Mouse (Mus musculus) retina, postnatal 7 days (tissue): ENCODE measurements around the gene Fam214a.

Experiments used
- DNase-seq: peaks from one replicate; pipeline ENCODE4 v3.0.0-alpha.2; 2012; ENCODE audit warnings: low read depth, low spot score

Gene Fam214a

GRCm38 (mm10) chr9:74952756-74953247 lies at the start of gene Fam214a:
Gene Fam214a, plus strand, starts transcription at chr9:74952884.
- DNase-seq = peak; percentile 83

DNA sequence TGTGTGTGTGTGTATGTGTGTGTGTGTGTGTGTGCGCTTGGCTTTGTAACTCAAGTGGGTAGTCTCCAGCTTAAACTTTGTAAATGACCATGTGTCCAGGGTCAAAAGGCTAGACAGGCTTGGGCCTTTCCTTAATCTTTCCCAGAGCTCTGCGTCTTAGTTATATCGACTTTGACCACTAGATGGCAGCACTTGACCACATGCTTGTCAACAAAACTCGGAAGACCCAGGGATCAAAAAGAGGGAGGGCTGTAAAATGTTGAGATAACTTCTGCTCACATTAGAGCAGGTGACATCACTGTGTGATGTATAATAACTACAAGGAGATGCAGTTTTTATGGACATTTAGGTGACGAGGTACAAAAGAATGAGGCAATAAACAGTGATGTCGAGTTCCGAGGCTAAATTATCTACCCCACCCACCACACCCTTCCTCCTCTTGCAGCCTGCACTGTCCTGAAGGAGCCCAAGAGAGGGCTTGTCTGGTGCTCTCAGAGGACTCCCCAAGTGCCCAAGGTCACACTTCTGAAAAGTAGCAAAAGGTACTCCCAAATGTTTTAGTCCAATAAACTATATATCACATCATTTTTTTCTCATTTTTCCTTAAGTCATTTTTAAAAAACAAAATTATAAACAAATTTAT lies 47.7 kb upstream of the Fam214a start:
- DNase-seq = peak; percentile 85

- no peak for DNase-seq
Observed at GRCm38 (mm10) chr9:74906951-74907350, 45.7 kb upstream of the Fam214a start.

DNA sequence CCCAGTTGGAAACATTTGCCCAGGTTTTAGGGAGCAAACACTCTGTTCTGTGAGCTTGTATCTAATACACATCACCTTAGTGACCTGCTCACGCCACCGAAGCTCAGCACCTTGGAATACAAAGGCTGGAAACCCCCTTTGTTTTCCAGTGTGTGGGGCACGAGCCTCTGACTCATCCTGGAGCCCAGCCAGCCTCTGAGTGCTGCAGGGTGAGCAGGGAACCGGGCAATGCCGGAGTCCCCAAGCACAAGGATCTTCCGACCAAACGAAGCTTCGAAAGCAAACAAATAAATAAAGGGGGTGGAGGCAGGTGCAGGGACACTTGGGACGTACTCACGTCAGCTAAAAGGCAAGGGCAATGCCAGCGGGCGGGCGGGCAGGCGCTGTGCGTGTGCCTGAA lies 43.4 kb upstream of the Fam214a start:
- DNase-seq = no peak

DNA sequence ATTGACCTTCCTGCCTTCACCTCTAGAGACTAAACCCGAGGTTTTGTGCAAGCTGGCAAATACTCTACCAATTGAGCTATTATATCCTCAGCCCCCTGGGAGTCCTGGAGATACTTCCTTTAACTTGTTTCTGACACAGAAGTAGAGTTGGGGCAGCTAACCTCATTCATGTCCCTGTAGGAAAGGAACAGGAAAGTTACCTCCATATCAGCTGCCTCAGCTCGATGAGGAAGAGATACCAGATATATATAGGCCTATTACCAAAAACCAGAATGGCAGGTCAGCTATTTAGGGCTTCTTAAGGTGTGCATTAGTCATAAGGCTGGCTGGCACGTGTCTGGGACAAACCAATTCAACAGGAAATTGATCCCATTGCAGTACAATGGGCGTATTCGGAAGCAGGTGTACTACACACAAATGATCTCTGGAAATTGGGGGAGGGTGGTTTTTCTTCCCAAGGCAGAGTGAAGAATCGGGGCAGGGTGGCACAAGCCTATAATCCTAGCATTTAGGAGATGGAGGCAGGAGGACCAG lies 42.4 kb upstream of the Fam214a start:
- DNase-seq = no peak

- no peak for DNase-seq
Observed at GRCm38 (mm10) chr9:74911430-74911829, 41.3 kb upstream of the Fam214a start.

DNA sequence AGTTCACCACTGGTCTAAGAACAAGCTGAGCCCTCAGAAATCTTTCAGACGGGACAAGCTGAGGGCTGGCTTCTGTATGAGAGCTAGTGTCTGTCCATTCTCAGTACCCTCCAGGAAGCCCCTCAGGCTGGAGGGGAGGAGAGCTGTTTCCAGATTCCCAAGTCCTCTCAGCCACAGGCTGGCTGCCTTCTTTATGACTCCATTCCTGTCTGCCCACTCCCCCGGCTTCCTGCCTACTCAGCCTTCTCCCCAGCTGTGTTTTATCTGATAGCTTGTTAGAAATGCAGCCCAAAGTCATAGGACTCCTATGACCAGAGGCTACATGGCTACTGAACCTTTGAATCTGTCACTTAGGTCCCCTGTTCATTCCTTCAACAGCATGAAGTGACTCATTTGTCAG lies 40.8 kb upstream of the Fam214a start:
- DNase-seq = no peak

DNA sequence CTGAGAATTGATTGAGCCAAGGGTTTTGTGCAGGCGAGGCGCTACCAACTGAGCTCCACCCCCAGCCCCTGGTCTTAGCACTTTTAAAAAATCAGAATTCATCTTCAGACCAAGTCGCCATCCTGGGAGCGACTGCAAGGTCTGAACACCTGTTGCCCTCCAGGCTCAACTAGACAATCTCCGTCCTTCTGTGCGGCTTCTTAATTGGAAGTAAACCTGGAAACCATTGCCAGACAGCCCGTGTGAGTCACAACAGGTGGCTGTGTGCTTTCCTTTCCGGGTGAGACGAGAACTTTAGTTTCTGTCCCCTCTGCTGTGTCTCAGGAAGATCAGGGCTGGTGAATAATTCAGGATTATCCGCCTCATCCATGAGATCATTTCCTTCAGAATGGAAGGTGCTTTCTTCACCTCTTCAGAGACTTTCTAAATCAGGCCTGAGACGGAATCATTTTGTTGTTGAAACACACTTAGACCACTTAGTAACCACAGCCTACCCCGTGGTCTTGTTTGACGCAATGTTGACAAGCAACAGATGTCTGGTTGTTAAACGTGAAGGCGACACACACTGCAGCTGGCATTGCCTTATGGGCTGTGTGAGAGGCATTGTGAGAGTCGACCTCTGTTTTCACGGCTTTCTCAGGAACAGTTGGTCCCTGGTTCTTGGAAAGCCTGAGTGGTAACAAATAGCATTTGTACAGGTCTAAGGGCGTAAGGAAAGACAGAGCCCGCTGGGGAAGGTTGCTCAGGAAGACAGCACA lies 39.9 kb upstream of the Fam214a start:
- DNase-seq = no peak

DNA sequence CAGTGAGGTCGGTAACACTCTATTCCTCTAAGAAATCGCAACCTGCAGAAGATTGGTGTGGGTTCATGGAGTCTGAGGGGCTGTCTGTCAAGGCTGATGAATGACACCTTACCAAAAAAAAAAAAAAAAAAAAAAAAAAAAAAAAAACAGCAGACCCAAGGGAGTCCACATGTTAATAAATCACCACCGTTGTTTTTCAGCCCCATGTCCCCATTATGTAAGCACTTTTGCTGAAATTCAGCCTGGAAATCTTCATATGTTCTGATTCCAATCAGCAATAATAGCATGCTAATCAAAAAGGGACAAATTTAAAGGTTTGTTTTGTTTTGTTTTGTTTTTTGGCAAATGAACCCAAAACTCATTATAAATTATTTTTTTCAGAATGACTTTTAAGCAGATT lies 37.1 kb upstream of the Fam214a start:
- no peak for DNase-seq

DNA sequence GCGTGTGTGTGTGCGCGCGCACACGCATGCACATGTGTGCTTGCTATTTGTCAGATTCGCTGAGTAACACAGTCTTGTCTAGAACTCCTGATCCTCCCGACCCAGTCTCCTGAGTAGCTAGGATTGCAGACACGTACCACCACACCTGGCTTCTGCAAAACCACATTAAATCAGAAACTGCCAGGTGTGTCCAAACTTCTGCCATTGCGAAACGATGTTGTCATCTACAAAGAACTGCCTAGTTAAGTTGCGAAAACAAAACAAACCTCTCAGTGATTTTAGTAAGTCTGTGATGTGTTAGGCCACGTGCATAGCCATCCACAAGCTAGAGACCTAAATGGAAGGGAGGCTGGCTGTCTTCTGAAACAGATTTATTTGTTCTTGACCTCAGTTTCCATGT lies 32.2 kb upstream of the Fam214a start:
- no peak for DNase-seq

DNA sequence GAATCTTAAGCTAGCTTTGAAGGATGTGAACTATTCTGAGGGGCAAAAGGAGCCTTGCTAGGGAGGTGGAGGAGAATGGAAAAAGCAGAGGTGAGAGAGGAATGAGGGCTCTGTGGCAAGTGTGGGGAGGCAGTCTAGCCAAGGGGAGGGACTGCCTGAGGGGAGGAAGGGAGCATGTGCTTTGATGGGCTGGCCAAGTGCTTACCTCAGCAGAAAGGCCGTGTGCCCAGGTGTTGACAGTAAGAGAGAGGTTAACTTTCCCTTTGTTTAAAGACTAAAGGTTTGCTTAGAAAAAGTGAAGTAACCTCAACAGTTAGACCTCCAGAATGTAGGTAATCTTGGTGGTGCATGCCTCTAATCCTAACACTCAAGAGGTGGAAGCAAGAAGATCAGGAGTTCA lies 31.3 kb upstream of the Fam214a start:
- DNase-seq = no peak

- no peak for DNase-seq
Observed at GRCm38 (mm10) chr9:74922884-74923283, 29.8 kb upstream of the Fam214a start.

- no peak for DNase-seq
Observed at GRCm38 (mm10) chr9:74923291-74923977, 29.2 kb upstream of the Fam214a start.

- no peak for DNase-seq
Observed at GRCm38 (mm10) chr9:74925220-74925769, 27.4 kb upstream of the Fam214a start.

GRCm38 (mm10) chr9:74929981-74930423 lies 22.7 kb upstream of the Fam214a start:
- no peak for DNase-seq

DNA sequence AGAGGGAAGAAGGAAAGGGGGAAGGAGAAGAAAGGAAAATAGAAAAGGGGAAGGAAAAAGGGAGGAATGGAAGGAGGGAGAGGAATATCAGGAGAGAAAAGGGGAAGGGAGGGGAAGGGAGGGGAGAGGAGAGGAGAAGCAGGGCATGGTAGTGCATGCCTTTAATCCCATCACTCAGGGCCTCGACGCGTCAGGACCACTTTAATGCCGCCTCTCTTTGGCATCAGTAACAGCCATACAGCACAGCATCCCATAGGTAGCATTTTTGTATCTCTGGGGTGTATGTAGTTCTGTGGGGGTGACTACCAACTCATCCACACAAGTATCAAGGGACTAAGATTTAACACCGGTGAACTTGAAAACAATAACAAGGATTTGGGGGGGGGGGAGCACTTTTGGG lies 22.0 kb upstream of the Fam214a start:
- DNase-seq = no peak

DNA sequence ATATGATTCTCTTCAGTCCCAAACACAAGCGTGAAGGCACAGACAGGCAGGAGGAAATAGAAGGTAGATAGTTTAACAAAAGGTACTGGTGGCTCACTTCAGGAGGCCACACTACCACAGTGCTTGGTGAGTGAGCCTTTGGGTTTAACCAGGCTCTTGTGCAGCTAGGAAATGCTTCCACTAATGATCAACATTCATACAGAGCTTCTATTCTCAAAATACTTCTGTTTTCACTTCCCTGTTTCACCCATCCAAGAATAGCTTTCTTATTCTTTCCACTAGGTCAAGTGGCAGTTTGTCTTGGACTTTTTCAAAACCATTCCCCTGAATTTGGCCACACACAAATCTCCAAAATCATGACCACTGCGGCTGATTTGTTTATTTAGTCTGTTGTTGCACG lies 17.4 kb upstream of the Fam214a start:
- no peak for DNase-seq

- DNase-seq = no peak
Observed at GRCm38 (mm10) chr9:74937761-74938160, 14.9 kb upstream of the Fam214a start.

DNA sequence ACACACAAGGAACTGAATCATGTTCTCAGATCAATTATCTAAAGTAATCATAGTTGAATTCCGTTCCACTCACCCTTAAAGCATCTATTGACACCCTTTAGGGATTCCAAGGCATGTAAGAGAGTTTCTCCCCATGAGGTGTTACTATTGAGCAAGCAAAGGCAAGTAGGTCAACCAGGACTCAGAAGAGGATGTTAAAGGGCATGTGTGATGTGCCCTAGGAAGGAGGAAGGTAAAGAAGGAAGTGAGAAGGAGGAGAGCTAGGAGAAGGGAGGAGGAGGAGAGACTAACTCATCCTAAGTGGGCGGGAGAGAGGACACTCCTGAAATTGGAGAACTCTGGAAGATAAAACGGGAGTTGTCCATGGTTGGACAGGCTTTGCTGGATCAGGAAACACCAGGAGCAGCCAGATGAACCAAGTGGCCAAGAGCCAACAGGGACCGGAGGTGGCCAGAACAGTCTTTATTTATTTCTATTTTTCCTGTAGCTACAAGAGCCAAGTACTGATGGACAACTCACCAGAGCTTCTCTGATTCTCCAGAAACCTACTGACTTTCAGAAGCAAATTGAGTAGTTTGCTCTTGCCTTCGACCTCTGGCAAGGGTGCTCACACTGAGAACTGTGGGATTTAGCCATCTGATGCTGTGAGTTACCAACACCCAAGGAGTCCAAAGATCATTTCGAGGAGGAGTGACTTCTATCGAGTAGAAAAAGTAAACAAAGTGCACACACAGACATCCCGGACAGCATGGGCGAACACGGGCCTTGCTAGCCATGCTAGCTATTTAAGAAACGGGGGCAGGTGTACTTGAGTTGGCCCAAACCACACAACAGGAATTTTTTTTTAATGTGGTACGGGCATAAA lies 13.8 kb upstream of the Fam214a start:
- no peak for DNase-seq

GRCm38 (mm10) chr9:74946713-74947402 lies 5.8 kb upstream of the Fam214a start:
- no peak for DNase-seq
